Mouse (Mus musculus): Measurements from ENCODE around the gene Stradb.
"Not testable (repeated sequence)": the region's sequence is repeated elsewhere in the genome, so short reads cannot be mapped to it uniquely, and the experiment has no call there.

The Stradb gene

DNA sequence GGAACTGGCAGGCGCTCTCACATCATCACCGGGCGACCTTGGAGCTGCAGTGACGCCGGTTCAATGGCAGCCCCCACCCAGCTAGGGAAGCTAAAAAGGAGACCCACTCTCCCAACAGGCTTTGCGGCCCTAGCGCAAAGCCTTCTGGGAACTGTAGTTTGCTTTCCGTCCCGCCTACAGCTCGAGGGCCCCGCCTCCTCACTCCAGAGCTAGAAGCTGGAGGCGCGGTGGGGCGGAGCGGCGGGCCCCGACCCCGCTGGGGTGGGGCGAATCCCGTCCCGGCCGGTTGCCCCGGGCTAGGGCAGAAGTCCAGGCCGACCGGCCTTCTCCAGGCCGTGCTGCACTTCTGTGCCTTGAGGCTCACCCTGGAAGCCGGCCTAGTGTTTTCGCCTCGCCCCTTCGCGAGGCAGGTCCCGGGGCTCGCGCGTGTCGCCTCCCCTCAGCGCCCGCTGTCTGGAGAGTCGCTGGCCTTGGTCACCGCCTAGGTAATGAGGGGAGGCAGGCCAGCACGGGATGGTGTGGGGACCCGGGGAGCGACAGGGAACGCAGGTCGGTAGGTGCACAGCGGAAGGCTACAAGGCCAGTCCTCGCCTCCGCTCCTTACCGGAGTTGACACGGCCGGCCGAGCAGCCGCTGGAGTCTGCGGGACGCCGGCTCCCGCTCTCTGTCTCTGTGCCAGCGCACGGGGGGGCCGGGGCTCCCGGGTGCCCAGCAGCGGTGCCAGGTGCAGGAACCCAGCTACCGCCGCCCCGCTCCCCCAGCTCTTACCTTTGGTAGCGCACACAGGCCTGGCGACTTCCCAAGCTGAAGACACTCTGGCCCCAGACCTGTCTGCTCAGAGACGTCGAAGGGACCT lies at the start of gene Stradb, which contains the start of gene Trak2:
Gene Stradb, plus strand, starts transcription at position 157 of the 856 bp plus-strand sequence.
Gene Trak2, minus strand, starts transcription at position 65 of the 856 bp plus-strand sequence.
- DNase-seq (ENCODE audit: low spot score) = peak; percentile 95

GRCm38 (mm10) chr1:58926664-58927063 lies 46.7 kb upstream of the Stradb start:
- no peak for DNase-seq (ENCODE audit: low spot score)

GRCm38 (mm10) chr1:58936746-58937605 lies 36.3 kb upstream of the Stradb start:
- DNase-seq (ENCODE audit: low spot score) = no peak

DNA sequence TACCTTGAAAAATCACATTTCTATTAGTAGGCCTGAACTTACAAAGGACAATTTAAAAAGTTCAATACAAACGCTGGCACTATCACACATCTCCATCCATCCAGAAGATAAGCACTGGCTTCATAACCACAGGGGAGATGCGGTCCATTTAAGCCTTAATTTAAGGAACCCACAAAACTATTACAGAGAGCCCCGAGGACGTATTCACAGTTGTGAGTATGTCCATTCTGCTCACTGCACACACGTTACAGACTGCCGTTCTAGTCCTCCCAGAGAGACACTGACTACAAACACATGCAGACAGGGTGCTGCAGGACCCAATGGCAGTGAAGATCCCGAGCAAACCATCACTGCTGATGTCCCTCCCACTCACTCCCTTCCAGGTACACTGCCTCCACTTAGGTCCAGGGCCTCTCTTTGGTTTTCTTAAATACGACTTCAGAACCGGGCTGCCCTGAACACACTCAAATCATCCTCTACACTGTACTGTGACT lies 35.7 kb upstream of the Stradb start:
- no peak for DNase-seq (ENCODE audit: low spot score)

DNA sequence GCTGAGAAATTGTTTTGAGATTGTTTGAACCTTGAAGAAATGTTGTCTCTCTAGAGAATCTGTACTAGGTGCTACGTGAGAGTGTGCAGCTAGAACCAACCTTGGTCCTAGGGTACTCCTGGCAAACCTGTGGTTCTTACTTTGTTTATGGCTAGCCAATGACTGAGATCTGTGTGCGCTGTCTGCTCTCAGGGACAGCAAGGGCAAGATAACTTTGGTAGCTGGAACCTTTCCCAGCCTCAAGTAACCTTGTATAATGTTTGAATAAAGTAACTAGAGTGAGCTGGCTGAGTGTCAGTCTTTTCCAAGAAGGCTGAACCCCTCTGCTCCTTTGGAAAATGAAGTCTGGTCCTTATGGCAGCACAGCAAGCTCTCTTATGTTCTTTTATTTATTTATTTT lies 27.8 kb upstream of the Stradb start:
- no peak for DNase-seq (ENCODE audit: low spot score)

DNA sequence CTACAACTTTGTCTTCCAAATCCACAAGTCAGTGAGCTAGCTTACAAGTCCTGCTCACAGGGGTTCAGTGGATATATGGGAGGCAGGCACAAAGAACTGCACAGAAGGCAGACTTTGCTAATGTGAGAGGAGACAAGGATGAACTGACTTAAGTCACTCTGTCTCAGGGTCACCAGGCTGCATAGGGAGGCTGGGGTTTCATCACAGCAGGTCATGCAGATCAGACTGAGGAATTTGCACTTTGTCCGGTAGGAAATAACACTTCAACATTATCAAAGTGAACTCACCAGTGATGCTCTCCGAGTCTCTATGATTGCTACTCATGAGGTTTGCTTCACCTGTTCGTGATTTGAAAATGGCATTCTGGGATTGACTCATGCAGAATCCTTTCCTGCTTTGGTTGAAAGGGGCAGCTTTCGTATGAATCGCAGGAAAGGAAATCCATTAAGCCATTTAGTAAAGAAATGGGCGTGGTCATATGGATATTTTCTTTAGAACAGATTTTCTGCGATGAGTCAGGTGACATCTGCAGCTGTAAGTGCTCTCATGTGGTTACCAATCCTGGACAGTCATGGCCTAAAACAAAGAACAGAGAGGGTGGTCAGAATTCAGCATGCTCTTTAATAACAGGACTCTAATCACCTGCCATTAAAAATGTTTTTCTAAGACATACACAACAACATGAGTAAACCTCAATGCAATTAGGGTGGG lies 27.2 kb upstream of the Stradb start:
- no peak for DNase-seq (ENCODE audit: low spot score)

DNA sequence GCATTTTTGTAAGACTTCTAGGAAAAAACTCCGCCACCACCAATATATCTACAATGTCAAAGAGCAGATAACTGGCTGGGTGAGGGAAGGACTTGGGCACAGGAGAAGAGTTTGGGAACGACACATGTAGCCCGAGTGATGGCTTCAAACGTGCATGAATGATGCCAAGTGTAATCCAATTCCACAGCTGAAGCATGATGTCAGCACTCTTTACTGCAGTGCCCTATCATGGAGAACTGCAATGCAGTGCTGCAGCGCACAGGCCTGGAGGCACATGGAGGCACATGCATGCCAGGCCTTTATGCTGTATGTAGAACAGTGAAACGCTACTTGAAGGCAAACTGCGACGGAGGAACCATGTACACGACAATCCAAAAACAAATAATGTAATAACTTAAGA lies 26.6 kb upstream of the Stradb start:
- DNase-seq (ENCODE audit: low spot score) = no peak

- no peak for DNase-seq (ENCODE audit: low spot score)
These were observed 23.7 kb upstream of the Stradb start for GRCm38 (mm10) chr1:58949561-58950106.

GRCm38 (mm10) chr1:58950899-58951648 lies 22.2 kb upstream of the Stradb start:
- no peak for DNase-seq (ENCODE audit: low spot score)

GRCm38 (mm10) chr1:58951841-58952240 lies 21.5 kb upstream of the Stradb start:
- DNase-seq (ENCODE audit: low spot score) = no peak

GRCm38 (mm10) chr1:58952526-58952925 lies 20.8 kb upstream of the Stradb start:
- no peak for DNase-seq (ENCODE audit: low spot score)

DNA sequence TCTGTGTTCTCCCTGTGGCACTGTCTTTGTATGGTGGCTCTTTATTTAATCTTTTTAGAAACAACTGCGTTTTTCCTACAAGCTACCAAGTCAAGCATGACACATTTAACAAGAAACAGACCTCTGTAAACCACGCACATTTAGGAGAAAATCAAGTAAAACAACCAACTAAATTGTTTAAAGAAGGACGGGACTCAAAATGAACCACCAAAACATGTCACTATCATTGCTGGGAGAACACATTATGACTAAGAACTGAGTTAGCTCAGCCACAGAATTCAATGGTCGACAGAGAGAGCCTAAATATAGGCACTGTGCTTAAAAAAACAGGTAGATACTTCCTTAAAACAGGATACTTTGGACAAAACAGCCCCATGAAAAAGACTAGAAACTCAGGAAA lies 20.3 kb upstream of the Stradb start:
- DNase-seq (ENCODE audit: low spot score) = no peak

GRCm38 (mm10) chr1:58953686-58954434 lies 19.5 kb upstream of the Stradb start:
- no peak for DNase-seq (ENCODE audit: low spot score)

DNA sequence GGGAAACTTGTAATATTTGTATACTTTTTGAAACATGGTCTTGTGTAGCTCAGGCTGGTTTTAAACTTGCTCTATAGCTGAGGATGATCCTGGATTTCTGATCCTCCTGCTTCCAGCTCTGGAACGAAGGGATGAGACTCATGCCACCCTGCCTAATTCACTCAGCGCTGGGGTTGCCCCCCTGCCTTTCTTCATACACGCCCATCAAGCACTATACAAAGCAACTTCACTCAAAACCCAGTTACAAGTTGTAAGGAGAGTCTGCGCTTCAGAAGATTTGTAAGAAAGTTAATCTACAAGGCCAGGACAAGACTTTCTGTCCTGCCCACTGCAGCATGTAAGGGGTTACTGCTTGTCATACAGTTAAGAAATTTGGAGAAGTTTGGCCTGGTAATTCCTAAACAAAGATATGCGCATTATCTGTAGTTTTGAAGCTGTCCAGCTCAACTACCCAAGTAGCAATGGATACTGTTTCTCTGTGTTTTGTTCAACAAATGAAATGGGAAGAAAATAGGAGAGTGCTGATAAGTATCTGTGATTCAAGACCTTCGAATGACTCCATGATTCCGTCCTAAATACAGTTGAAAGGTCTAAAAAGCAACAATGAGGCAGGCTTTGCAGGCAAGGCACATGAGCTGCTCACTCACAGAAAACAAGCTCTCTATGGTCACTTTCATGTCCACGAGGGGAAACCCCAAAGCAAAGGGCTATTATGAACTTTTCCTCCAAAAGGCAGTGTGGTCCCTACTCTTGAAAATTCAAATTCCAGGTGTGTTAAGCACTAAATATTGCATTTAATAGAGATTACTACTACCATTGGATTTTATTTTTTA lies 18.5 kb upstream of the Stradb start:
- no peak for DNase-seq (ENCODE audit: low spot score)

DNA sequence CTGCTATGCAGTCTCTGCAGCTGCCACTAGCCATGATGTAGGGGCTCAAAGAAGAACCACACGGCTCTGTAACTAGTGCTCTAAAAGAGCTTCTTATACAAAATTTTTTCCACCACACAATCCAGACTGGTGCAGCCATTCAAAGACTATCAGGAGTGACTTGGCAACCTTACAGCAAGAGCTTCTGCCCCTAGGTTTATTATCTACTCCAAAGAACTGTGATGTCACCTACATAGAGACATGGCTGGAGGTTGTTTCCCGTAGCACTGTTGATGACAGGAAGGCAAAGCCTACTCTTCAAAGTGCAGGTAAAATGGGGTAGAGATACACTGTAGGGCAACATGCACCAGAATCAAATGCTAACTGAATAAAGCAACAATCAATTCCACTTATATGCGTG lies 17.6 kb upstream of the Stradb start:
- no peak for DNase-seq (ENCODE audit: low spot score)

GRCm38 (mm10) chr1:58956229-58956628 lies 17.1 kb upstream of the Stradb start:
- DNase-seq (ENCODE audit: low spot score) = no peak

DNA sequence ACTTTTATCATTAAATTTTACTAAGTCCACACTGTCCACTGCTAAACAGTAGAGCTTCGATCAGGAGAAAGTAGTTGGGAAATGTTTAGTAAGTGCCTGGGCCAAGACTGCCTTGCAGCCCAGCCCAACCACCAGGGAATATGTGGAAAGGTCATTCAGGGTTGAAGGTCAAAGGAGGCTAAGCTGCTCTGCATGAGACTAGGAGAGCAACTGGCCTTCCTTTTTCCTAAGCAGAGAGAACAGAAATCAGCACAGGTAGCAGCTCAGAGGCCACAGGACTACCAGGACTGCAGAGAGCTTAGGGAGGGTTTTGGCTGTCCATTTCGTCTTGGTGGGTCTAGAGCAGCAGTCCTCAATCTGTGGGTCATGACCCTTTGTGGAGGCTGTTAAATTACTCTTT lies 15.4 kb upstream of the Stradb start:
- no peak for DNase-seq (ENCODE audit: low spot score)

DNA sequence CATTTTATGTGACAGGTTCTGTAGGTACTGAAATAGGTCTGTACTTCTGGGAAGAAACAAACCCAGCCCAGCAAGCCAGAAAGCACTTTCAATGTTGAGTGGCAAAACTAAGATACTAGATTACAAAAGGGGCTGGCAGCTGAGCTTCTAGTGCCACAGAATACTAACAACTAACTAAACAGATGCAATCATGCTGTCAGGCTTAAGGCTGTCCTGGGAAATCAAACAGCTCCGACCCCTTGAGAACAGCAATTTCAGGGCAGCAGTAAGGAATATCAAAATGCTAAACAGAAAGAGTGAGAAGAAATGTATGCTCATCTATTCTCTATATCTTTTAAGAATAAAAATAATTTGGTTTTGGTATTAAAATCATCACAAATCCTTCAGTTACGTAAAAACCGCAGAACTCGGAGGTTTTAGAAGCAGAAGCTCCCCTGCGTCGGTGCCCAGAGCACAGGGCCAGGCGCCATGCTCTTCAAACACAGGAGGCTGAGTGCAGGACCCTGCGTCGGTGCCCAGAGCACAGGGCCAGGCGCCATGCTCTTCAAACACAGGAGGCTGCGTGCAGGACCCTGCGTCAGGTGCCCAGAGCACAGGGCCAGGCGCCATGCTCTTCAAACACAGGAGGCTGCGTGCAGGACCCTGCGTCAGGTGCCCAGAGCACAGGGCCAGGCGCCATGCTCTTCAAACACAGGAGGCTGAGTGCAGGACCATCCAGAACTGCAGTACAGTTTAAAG lies 14.4 kb upstream of the Stradb start:
- DNase-seq (ENCODE audit: low spot score) = not testable (repeated sequence)

GRCm38 (mm10) chr1:58959682-58960081 lies 13.6 kb upstream of the Stradb start:
- DNase-seq (ENCODE audit: low spot score) = no peak
